In genomic region chr8:116923526-116923925, GRCm38 (mm10) we compare ENCODE assay signal across 25 mouse cellular contexts. TPM values are rescaled to one million over a fixed set of nuclear protein-coding genes. Genes with fewer than 3 reads are reported as not detected.
A peak's percentile ranks its signal among the peaks of the same experiment; 100 is the strongest.
DNase-seq lines count a peak whose midpoint lies in the region; ATAC-seq and TF ChIP-seq lines count a peak whose summit lies in the region.
"Had no signal": no experiment of that assay in that cellular context is flagged by ENCODE, and none has a peak within 500 bp of the region (broad histone marks: within the 10 kb centered on the region; RNA-seq: fewer than 3 reads in every experiment).

No protein-coding gene starts in this region.

- 31% methylated on average over 8 of the region's 8 CpGs for WGBS in liver, embryonic 14.5 days (ENCODE audit: insufficient replicate concordance)

- no peaks in the 10 kb centered on the region for H3K9me3 ChIP-seq in liver, embryonic 14.5 days (ENCODE audit: control insufficient read depth, low read length)
- H3K9me3 ChIP-seq: embryonic facial prominence, embryonic 15.5 days; forebrain, embryonic 10.5 days; limb, embryonic 13.5 days; midbrain, embryonic 10.5 days; neural tube, embryonic 13.5 days; stomach, embryonic 15.5 days had no signal

- no peak overlapping the region for H3K27ac ChIP-seq in liver, embryonic 14.5 days
- H3K27ac ChIP-seq: embryonic facial prominence, embryonic 15.5 days; forebrain, embryonic 10.5 days; limb, embryonic 13.5 days; midbrain, embryonic 10.5 days; neural tube, embryonic 13.5 days; stomach, embryonic 15.5 days had no signal

- peak; percentile 14 for ATAC-seq in CD4-positive, CD25-positive, alpha-beta regulatory T cell, adult 4 months
- ATAC-seq in liver, embryonic 14.5 days (ENCODE audit: insufficient read depth) = no peak
- ATAC-seq: forebrain, postnatal 0 days; intestine, embryonic 16.5 days had no signal

- H3K36me3 ChIP-seq in liver, embryonic 14.5 days (replicated peaks; ENCODE audit: control insufficient read depth, insufficient read depth, low read depth) = peaks cover 30% of the 10 kb centered on the region

- peak; percentile 43 for DNase-seq in T-cell, adult 2 months (ENCODE audit: low spot score)
- DNase-seq in liver, embryonic 14.5 days (ENCODE audit: low read depth in 3 of 3, low spot score in 3 of 3) = no peak
- peak; percentile 66 for DNase-seq in thymus, postnatal 14 days
- DNase-seq in heart, adult 8-10 months (ENCODE audit: low spot score) = no peak
- DNase-seq in lung, postnatal 14 days = no peak
- no peak for DNase-seq in layer of hippocampus, adult 11-12 months (ENCODE audit: low spot score)
- DNase-seq in gastrocnemius, adult 18-20 months (ENCODE audit: low spot score) = no peak
- DNase-seq: adrenal gland, adult 8-10 months; cerebellum, postnatal 14 days; embryo, embryonic 11 days; forebrain, postnatal 0 days; heart, postnatal 10 days; kidney, postnatal 36 days; lung, adult 2 months; lung, postnatal 36 days; right cerebral cortex, postnatal 14 days had no signal

- no peak overlapping the region for H3K4me3 ChIP-seq in liver, embryonic 14.5 days (ENCODE audit: insufficient read depth in 1 of 2, low read depth in 2 of 2, low read length in 2 of 2)
- H3K4me3 ChIP-seq: embryonic facial prominence, embryonic 15.5 days; forebrain, embryonic 10.5 days; limb, embryonic 13.5 days; midbrain, embryonic 10.5 days; neural tube, embryonic 13.5 days; stomach, embryonic 15.5 days had no signal

- TF ChIP-seq EP300 in liver, embryonic 14.5 days (IDR thresholded peaks at IDR 0.05; ENCODE audit: low read depth) = no peak

- H3K4me1 ChIP-seq in liver, embryonic 14.5 days (replicated peaks; ENCODE audit: control insufficient read depth in 2 of 2, insufficient read depth in 2 of 2, low read length in 1 of 2) = peaks cover 14 to 17% of the 10 kb centered on the region in 2 experiments

- H3K27me3 ChIP-seq in liver, embryonic 14.5 days (ENCODE audit: control insufficient read depth, insufficient read depth, low read length) = no peaks in the 10 kb centered on the region
- H3K27me3 ChIP-seq: embryonic facial prominence, embryonic 15.5 days; limb, embryonic 13.5 days; neural tube, embryonic 13.5 days; stomach, embryonic 15.5 days had no signal

- 0 out of 2 replicates have a peak overlapping the region, but pooled peaks have one; percentile 8 for H3K4me2 ChIP-seq in liver, embryonic 14.5 days (ENCODE audit: low read depth)
- H3K4me2 ChIP-seq: embryonic facial prominence, embryonic 15.5 days; heart, embryonic 11.5 days; limb, embryonic 13.5 days; neural tube, embryonic 13.5 days; stomach, embryonic 15.5 days had no signal

- no peak for TF ChIP-seq CTCF in liver, embryonic 14.5 days (IDR thresholded peaks at IDR 0.05; ENCODE audit: low read depth)

- H3K9ac ChIP-seq in liver, embryonic 14.5 days (replicated peaks) = no peak overlapping the region
- H3K9ac ChIP-seq: embryonic facial prominence, embryonic 15.5 days; forebrain, postnatal 0 days; limb, embryonic 13.5 days; neural tube, embryonic 13.5 days; stomach, embryonic 15.5 days had no signal

RNA-seq across cellular contexts. Expression of gene Cenpn, which starts 2.0 kb away (rescaled TPM):
- 1 to 10 TPM; 2.9 to 8.8 TPM for polyA plus RNA-seq in CD4-positive, CD25-positive, alpha-beta regulatory T cell, adult 4 months (2017; shearing (Covaris generic))
- 19.4 and 21.3 TPM in 2 replicates for polyA plus RNA-seq in liver, embryonic 14.5 days (2012; rRNA removed)
- 27.4 and 28.9 TPM in 2 replicates for polyA plus RNA-seq in liver, embryonic 14.5 days (2014; fragmentation: Nextera tagmentation; extraction: Ambion mirVana)
- under 1 TPM; 0.56 to 0.75 (median 0.63) TPM for total RNA-seq in heart, adult 8-10 months (2022)
- total RNA-seq in gastrocnemius, adult 18-20 months (2021) = under 1 TPM; 0.55 to 0.57 TPM

RNA-seq across cellular contexts. Expression of gene Cmc2, which starts 2.3 kb away (rescaled TPM):
- 10 to 100 TPM; 36.3 to 38.5 TPM for polyA plus RNA-seq in CD4-positive, CD25-positive, alpha-beta regulatory T cell, adult 4 months (2017; shearing (Covaris generic))
- 15.3 and 20.6 TPM in 2 replicates for polyA plus RNA-seq in liver, embryonic 14.5 days (2012; rRNA removed)
- polyA plus RNA-seq in liver, embryonic 14.5 days (2014; fragmentation: Nextera tagmentation; extraction: Ambion mirVana) = 81.1 and 87.6 TPM in 2 replicates
- total RNA-seq in heart, adult 8-10 months (2022) = 10 to 100 TPM; 65.4 to 79.4 (median 70.2) TPM
- total RNA-seq in gastrocnemius, adult 18-20 months (2021) = 10 to 100 TPM; 25.8 to 28.3 TPM

RNA-seq across cellular contexts. Expression of gene Atmin, which starts 19.7 kb away (rescaled TPM):
- 1 to 10 TPM; 6.4 TPM for polyA plus RNA-seq in CD4-positive, CD25-positive, alpha-beta regulatory T cell, adult 4 months (2017; shearing (Covaris generic))
- polyA plus RNA-seq in liver, embryonic 14.5 days (2012; rRNA removed) = 2.8 and 3.3 TPM in 2 replicates
- 3.3 and 4.9 TPM in 2 replicates for polyA plus RNA-seq in liver, embryonic 14.5 days (2014; fragmentation: Nextera tagmentation; extraction: Ambion mirVana)
- total RNA-seq in heart, adult 8-10 months (2022) = 10 to 100 TPM; 15.9 to 18.0 (median 17.4) TPM
- total RNA-seq in gastrocnemius, adult 18-20 months (2021) = 10 to 100 TPM; 24.6 to 29.6 TPM

RNA-seq across cellular contexts. Expression of gene 1700030J22Rik, which starts 55.2 kb away (rescaled TPM):
- not detected for polyA plus RNA-seq in CD4-positive, CD25-positive, alpha-beta regulatory T cell, adult 4 months (2017; shearing (Covaris generic))
- polyA plus RNA-seq in liver, embryonic 14.5 days (2012; rRNA removed) = 0.25 and 0.29 TPM in 2 replicates
- polyA plus RNA-seq in liver, embryonic 14.5 days (2014; fragmentation: Nextera tagmentation; extraction: Ambion mirVana) = 0.18 and 0.20 TPM in 2 replicates
- under 1 TPM; 0.35 to 0.46 (median 0.39) TPM for total RNA-seq in heart, adult 8-10 months (2022)
- total RNA-seq in gastrocnemius, adult 18-20 months (2021) = under 1 TPM in 1 of 2 experiments, not detected in 1; 0.11 TPM

Comparison
In these comparisons a context has a peak if more than half of its experiments do, and no peak if none do; other contexts are left out.
1. DNase-seq: peak in T-cell, adult 2 months (single experiment) and thymus, postnatal 14 days (single experiment); none in liver, embryonic 14.5 days (0 of 3), heart, adult 8-10 months (single experiment), lung, postnatal 14 days (single experiment), layer of hippocampus, adult 11-12 months (single experiment) and gastrocnemius, adult 18-20 months (single experiment).